Mouse (Mus musculus): ENCODE measurements at regions not wholly inside any gene's neighbourhood (a gene's known extent, or its start where the extent isn't known, plus 50 kb on each side); places are given as distances from the start of the nearest gene placed in this dataset.

GRCm38 (mm10) chr3:131056893-131057660 is 53.2 kb upstream of the Lef1 start:
- Histone ChIP-seq H3K27me3 (no peaks in the 10 kb centered on the region), H3K9me3 (no peaks in the 10 kb centered on the region), H3K4me3 (no peak overlapping the region), H3K4me1 (peaks cover 15% of the 10 kb centered on the region), H3K4me2 (no peak overlapping the region), H3K27ac (no peak overlapping the region), H3K9ac (no peak overlapping the region), H3K36me3 (no peaks in the 10 kb centered on the region)
- ATAC-seq (ENCODE audit: insufficient number of reproducible peaks, insufficient read depth, low FRiP score, low TSS enrichment, low read depth), result no peak
- WGBS, result 83% methylated on average over 5 of the region's 5 CpGs

- H3K9me3 ChIP-seq, result no peaks in the 10 kb centered on the region; the same call in 1 of the 2 replicates
- H3K9ac ChIP-seq, result no peak overlapping the region
- H3K4me2 ChIP-seq, result no peak overlapping the region
- WGBS, result 56% methylated on average over 13 of the region's 13 CpGs
- ATAC-seq (ENCODE audit: insufficient number of reproducible peaks, insufficient read depth, low FRiP score, low TSS enrichment, low read depth), result no peak
- H3K27me3 ChIP-seq, result no peaks in the 10 kb centered on the region
- H3K4me3 ChIP-seq, result no peak overlapping the region
- peak overlapping the region; percentile 3; the same call in 1 of the 2 replicates for H3K27ac ChIP-seq
- no peaks in the 10 kb centered on the region for H3K36me3 ChIP-seq
- peaks cover 15% of the 10 kb centered on the region for H3K4me1 ChIP-seq
Observed at GRCm38 (mm10) chr3:131054241-131054972, 55.9 kb upstream of the Lef1 start.

GRCm38 (mm10) chr3:131047716-131048115 is 62.6 kb upstream of the Lef1 start:
- Histone ChIP-seq H3K27me3 (no peaks in the 10 kb centered on the region), H3K27ac (no peak overlapping the region), H3K36me3 (no peaks in the 10 kb centered on the region), H3K4me3 (no peak overlapping the region), H3K9ac (no peak overlapping the region), H3K4me2 (no peak overlapping the region), H3K4me1 (no peaks in the 10 kb centered on the region; the same call in none of the 2 replicates), H3K9me3 (no peaks in the 10 kb centered on the region; the same call in 1 of the 2 replicates)
- no peak for ATAC-seq (ENCODE audit: insufficient number of reproducible peaks, insufficient read depth, low FRiP score, low TSS enrichment, low read depth)
- WGBS, result 61% methylated on average over 3 of the region's 3 CpGs

- H3K36me3 ChIP-seq, result no peaks in the 10 kb centered on the region
- no peak overlapping the region for H3K4me2 ChIP-seq
- no peaks in the 10 kb centered on the region; the same call in 1 of the 2 replicates for H3K9me3 ChIP-seq
- no peak overlapping the region for H3K4me3 ChIP-seq
- no peaks in the 10 kb centered on the region for H3K27me3 ChIP-seq
- WGBS, result 78% methylated on average over 5 of the region's 5 CpGs
- no peak overlapping the region for H3K9ac ChIP-seq
- no peak for ATAC-seq (ENCODE audit: insufficient number of reproducible peaks, insufficient read depth, low FRiP score, low TSS enrichment, low read depth)
- no peaks in the 10 kb centered on the region; the same call in none of the 2 replicates for H3K4me1 ChIP-seq
- H3K27ac ChIP-seq, result no peak overlapping the region
Observed at GRCm38 (mm10) chr3:131046412-131046811, 63.9 kb upstream of the Lef1 start.

GRCm38 (mm10) chr3:131040214-131040825 is 70.0 kb upstream of the Lef1 start:
- Histone ChIP-seq H3K9me3 (no peaks in the 10 kb centered on the region), H3K4me1 (no peaks in the 10 kb centered on the region), H3K9ac (no peak overlapping the region), H3K4me3 (no peak overlapping the region), H3K27me3 (no peaks in the 10 kb centered on the region), H3K4me2 (no peak overlapping the region), H3K27ac (no peak overlapping the region), H3K36me3 (no peaks in the 10 kb centered on the region)
- no peak for ATAC-seq (ENCODE audit: insufficient number of reproducible peaks, insufficient read depth, low FRiP score, low TSS enrichment, low read depth)
- 40% methylated on average over 4 of the region's 4 CpGs for WGBS

GRCm38 (mm10) chr3:131037095-131037494 is 73.2 kb upstream of the Lef1 start:
- no peak for ATAC-seq (ENCODE audit: insufficient number of reproducible peaks, insufficient read depth, low FRiP score, low TSS enrichment, low read depth)
- no peak overlapping the region for H3K27ac ChIP-seq
- H3K4me3 ChIP-seq, result no peak overlapping the region
- H3K27me3 ChIP-seq, result no peaks in the 10 kb centered on the region
- H3K4me2 ChIP-seq, result no peak overlapping the region
- no peaks in the 10 kb centered on the region for H3K36me3 ChIP-seq
- H3K4me1 ChIP-seq, result no peaks in the 10 kb centered on the region
- 91% methylated on average over 5 of the region's 5 CpGs for WGBS
- no peak overlapping the region for H3K9ac ChIP-seq
- H3K9me3 ChIP-seq, result no peaks in the 10 kb centered on the region

GRCm38 (mm10) chr3:131034774-131035173 is 75.5 kb upstream of the Lef1 start:
- no peak for ATAC-seq (ENCODE audit: insufficient number of reproducible peaks, insufficient read depth, low FRiP score, low TSS enrichment, low read depth)
- Histone ChIP-seq H3K4me3 (no peak overlapping the region), H3K9ac (no peak overlapping the region), H3K36me3 (no peaks in the 10 kb centered on the region), H3K27ac (no peak overlapping the region), H3K4me2 (no peak overlapping the region), H3K27me3 (no peaks in the 10 kb centered on the region), H3K4me1 (no peaks in the 10 kb centered on the region), H3K9me3 (no peaks in the 10 kb centered on the region)
- WGBS, result 81% methylated on average over 5 of the region's 5 CpGs

- Histone ChIP-seq H3K27me3 (no peaks in the 10 kb centered on the region), H3K36me3 (no peaks in the 10 kb centered on the region), H3K4me1 (peaks cover 12% of the 10 kb centered on the region; the same call in 1 of the 2 replicates), H3K9ac (no peak overlapping the region), H3K9me3 (no peaks in the 10 kb centered on the region), H3K4me2 (no peak overlapping the region), H3K4me3 (no peak overlapping the region), H3K27ac (no peak overlapping the region)
- WGBS, result 94% methylated on average over 7 of the region's 7 CpGs
- no peak for ATAC-seq (ENCODE audit: insufficient number of reproducible peaks, insufficient read depth, low FRiP score, low TSS enrichment, low read depth)
Observed at GRCm38 (mm10) chr3:131026336-131026735, 83.9 kb upstream of the Lef1 start.

GRCm38 (mm10) chr3:131019163-131019956 is 90.9 kb upstream of the Lef1 start:
- peak overlapping the region; percentile 48 for H3K27ac ChIP-seq
- peak overlapping the region; percentile 53 for H3K4me2 ChIP-seq
- H3K4me3 ChIP-seq, result peak overlapping the region; percentile 23
- 17% methylated on average over 23 of the region's 23 CpGs for WGBS
- no peaks in the 10 kb centered on the region for H3K27me3 ChIP-seq
- H3K4me1 ChIP-seq, result peaks cover 38% of the 10 kb centered on the region; the same call in 1 of the 2 replicates
- peak overlapping the region; percentile 22; the same call in 1 of the 2 replicates for H3K9ac ChIP-seq
- no peaks in the 10 kb centered on the region for H3K9me3 ChIP-seq
- 0 out of 2 replicates have a peak, but pooled peaks have one; percentile 27 for ATAC-seq (ENCODE audit: insufficient number of reproducible peaks, insufficient read depth, low FRiP score, low TSS enrichment, low read depth)
- no peaks in the 10 kb centered on the region for H3K36me3 ChIP-seq

- Histone ChIP-seq H3K4me2 (no peak overlapping the region), H3K27me3 (no peaks in the 10 kb centered on the region), H3K9me3 (no peaks in the 10 kb centered on the region), H3K4me1 (peaks cover 29% of the 10 kb centered on the region; the same call in 1 of the 2 replicates), H3K36me3 (no peaks in the 10 kb centered on the region), H3K27ac (no peak overlapping the region), H3K9ac (no peak overlapping the region), H3K4me3 (no peak overlapping the region)
- ATAC-seq (ENCODE audit: insufficient number of reproducible peaks, insufficient read depth, low FRiP score, low TSS enrichment, low read depth), result no peak
- WGBS, result 79% methylated on average over 9 of the region's 9 CpGs
Observed at GRCm38 (mm10) chr3:131017899-131018298, 92.4 kb upstream of the Lef1 start.

GRCm38 (mm10) chr3:131016104-131016503 is 94.2 kb upstream of the Lef1 start:
- WGBS, result 41% methylated on average over 10 of the region's 10 CpGs
- no peak for ATAC-seq (ENCODE audit: insufficient number of reproducible peaks, insufficient read depth, low FRiP score, low TSS enrichment, low read depth)
- peaks cover 26% of the 10 kb centered on the region; the same call in 1 of the 2 replicates for H3K4me1 ChIP-seq

More at GRCm38 (mm10) chr3:131016104-131016503, 94.2 kb upstream of the Lef1 start:
- Histone ChIP-seq H3K4me3 (no peak overlapping the region), H3K4me2 (no peak overlapping the region), H3K27me3 (no peaks in the 10 kb centered on the region), H3K27ac (no peak overlapping the region), H3K9ac (no peak overlapping the region), H3K36me3 (no peaks in the 10 kb centered on the region), H3K9me3 (no peaks in the 10 kb centered on the region)

Data from embryonic facial prominence, embryonic 13.5 days (tissue).